Mouse (Mus musculus) MEL (cell line): ENCODE measurements around the gene Olfr1261.

ENCODE experiments used
- CTCF ChIP-seq, 3 experiments: IDR thresholded peaks in 2 of 3; conservative IDR thresholded peaks in 1 of 3; 2 replicates each; pipeline ENCODE4 v1.5.1; 2011 to 2012; ENCODE audit warnings: low read length in 3 of 3, low read depth in 2 of 3, mild to moderate bottlenecking in 2 of 3, improper control_type of control experiment in 1 of 3, inconsistent platforms in 1 of 3, mixed read lengths in 1 of 3, moderate library complexity in 1 of 3; ENCODE audit not compliant: control insufficient read depth in 1 of 3, insufficient read depth in 1 of 3, poor library complexity in 1 of 3, severe bottlenecking in 1 of 3
- E2F4 ChIP-seq: IDR thresholded peaks from 2 replicates; pipeline ENCODE4 v1.6.1; 2011; ENCODE audit warnings: low read depth, low read length, improper control_type of control experiment, borderline replicate concordance
- GATA1 ChIP-seq: IDR thresholded peaks from 2 replicates; pipeline ENCODE4 v1.6.1; 2011; ENCODE audit warnings: low read depth, low read length, improper control_type of control experiment
- MYC ChIP-seq: IDR thresholded peaks from 2 replicates; pipeline ENCODE4 v1.6.1; 2011; ENCODE audit warnings: low read depth, mild to moderate bottlenecking, low read length, improper control_type of control experiment, moderate library complexity
- NELFE ChIP-seq: IDR thresholded peaks from 2 replicates; pipeline ENCODE4 v1.6.1; 2011; ENCODE audit warnings: low read depth, low read length, improper control_type of control experiment
- POLR2A ChIP-seq, 2 experiments: IDR thresholded peaks; 2 replicates each; pipeline ENCODE4 v1.6.1; 2011 to 2012; ENCODE audit warnings: low read length in 2 of 2, mild to moderate bottlenecking in 2 of 2, control low read depth in 1 of 2, improper control_type of control experiment in 1 of 2, low read depth in 1 of 2, moderate library complexity in 1 of 2; ENCODE audit not compliant: control insufficient read depth in 1 of 2, insufficient read depth in 1 of 2, poor library complexity in 1 of 2
- USF1 ChIP-seq: IDR thresholded peaks from 2 replicates; pipeline ENCODE4 v1.6.1; 2014; ENCODE audit warnings: low read depth, mild to moderate bottlenecking, inconsistent platforms, low read length, improper control_type of control experiment, moderate library complexity
- ZMIZ1 ChIP-seq: IDR thresholded peaks from 2 replicates; pipeline ENCODE4 v1.6.1; 2012; ENCODE audit warnings: low read depth, mild to moderate bottlenecking, inconsistent platforms, low read length, improper control_type of control experiment, moderate library complexity

DNA sequence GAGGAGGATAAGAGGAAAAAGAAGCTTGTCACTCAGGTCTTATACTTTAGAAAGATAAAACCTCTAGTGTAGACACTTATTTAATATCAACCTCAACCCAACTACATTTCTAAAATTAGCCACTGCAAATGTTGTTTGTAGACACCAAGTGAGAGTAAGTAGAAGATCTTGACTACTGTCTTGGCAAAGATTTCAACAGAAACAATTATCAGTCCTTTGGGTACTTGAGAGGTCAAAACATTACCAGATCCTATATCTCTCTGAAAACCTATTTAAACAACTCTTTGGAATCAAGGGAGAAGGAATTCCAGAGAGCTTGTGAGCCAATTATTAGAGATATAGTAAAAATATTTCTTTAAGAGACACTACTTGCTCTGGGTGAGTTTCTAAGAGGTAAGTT, at the start of gene Olfr1261:
- TF ChIP-seq USF1 = no peak
- TF ChIP-seq POLR2A (IDR thresholded peaks at IDR 0.05; ENCODE audit: control insufficient read depth in 1 of 2, insufficient read depth in 1 of 2, low read depth in 1 of 2, low read length in 2 of 2, poor library complexity in 1 of 2) = no peak
- TF ChIP-seq ZMIZ1 = no peak
- no peak for TF ChIP-seq E2F4
- no peak for TF ChIP-seq MYC
- TF ChIP-seq GATA1 = no peak
- TF ChIP-seq NELFE = no peak
- TF ChIP-seq CTCF (IDR thresholded peaks at IDR 0.05 in 2 of 3, conservative IDR thresholded peaks at IDR 0.05 in 1 of 3; ENCODE audit: control insufficient read depth in 1 of 3, insufficient read depth in 1 of 3, low read depth in 2 of 3, low read length in 3 of 3, poor library complexity in 1 of 3, severe bottlenecking in 1 of 3) = no peak
